Mouse (Mus musculus) intestine, embryonic 16.5 days (tissue): Measurements from ENCODE around the gene Nrd1. TPM values are rescaled to one million over a fixed set of nuclear protein-coding genes. Genes with fewer than 3 reads are reported as not detected.

Experiments used
- microRNA counts: library from miRNA; unstranded; fragments of <30 nt; microRNA quantifications from one replicate; lab custom pipeline; 2016
- microRNA-seq: library from miRNA; unstranded; fragments of <30 nt; microRNA quantifications from one replicate; pipeline ENCODE4, GENCODE M21; 2016
- polyA plus RNA-seq: library from polyadenylated mRNA; unstranded; fragments of >200 nt; fragmentation: Nextera tagmentation; extraction: Ambion mirVana; gene quantifications from 2 replicates; pipeline ENCODE4 v1.2.1, GENCODE M21; 2015

Gene Nrd1
- polyA plus RNA-seq, 1 experiment from 2014 or later = 45.6 TPM

MicroRNAs encoded within 50 kb of the gene (microRNA counts, 519-probe panel; counts per million panel counts)
- microRNA mmu-miR-761 (lab: Ali Mortazavi, UCI) = 1,850 counts per million, percentile 34 among the panel's probes with 10 or more counts

Small RNA genes within 50 kb of the gene (microRNA-seq; reads per million reads assigned to microRNA genes)
- not detected for gene Mir761

Other genes starting within 250 kb of the Nrd1 start
- 3.1 and 3.6 TPM in 2 replicates for gene Zfyve9, start 219.9 kb upstream of the Nrd1 start, polyA plus RNA-seq
- 113 and 115 TPM in 2 replicates for gene Btf3l4, start 167.0 kb upstream of the Nrd1 start, polyA plus RNA-seq
- 81.9 and 91.0 TPM in 2 replicates for gene Txndc12, start 166.1 kb upstream of the Nrd1 start, polyA plus RNA-seq
- 52.4 and 53.2 TPM in 2 replicates for gene Kti12, start 152.9 kb upstream of the Nrd1 start, polyA plus RNA-seq
- 0.83 and 1.1 TPM in 2 replicates for gene A730015C16Rik, start 152.0 kb upstream of the Nrd1 start, polyA plus RNA-seq
- 8.6 and 9.8 TPM in 2 replicates for gene Rab3b, start 121.6 kb upstream of the Nrd1 start, polyA plus RNA-seq
- gene Osbpl9, start 201.6 kb downstream of the Nrd1 start, polyA plus RNA-seq = 50.4 and 53.5 TPM in 2 replicates
- 0.16 TPM in 1 of 2 replicates, not detected in the other for gene Calr4, start 233.8 kb downstream of the Nrd1 start, polyA plus RNA-seq